Comparison of ENCODE assay signal across 15 mouse cellular contexts in the genomic region with DNA sequence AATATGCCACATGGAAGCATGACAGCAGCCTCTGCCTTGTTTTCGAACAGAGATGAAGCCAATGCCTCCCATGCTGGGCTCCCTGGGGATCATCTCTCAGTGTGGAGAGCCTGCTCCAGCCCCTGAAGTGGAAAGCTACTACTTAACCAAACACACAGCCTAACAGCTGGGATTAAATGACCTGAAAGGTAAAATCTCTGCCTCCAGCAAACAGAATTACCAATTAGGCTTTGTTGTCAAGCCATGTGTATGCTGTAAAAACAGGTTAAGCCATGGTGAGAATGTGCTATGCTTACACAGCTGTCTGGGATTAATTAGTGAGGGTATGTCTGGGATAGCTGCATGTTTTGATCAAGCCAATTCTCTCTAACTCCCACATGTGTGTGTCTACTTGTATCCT. TPM values are rescaled to one million over a fixed set of nuclear protein-coding genes. Genes with fewer than 3 reads are reported as not detected.
DNase-seq lines count a peak whose midpoint lies in the region; ATAC-seq lines count a peak whose summit lies in the region.
"Had no signal": no experiment of that assay in that cellular context is flagged by ENCODE, and none has a peak within 500 bp of the region (broad histone marks: within the 10 kb centered on the region; RNA-seq: fewer than 3 reads in every experiment).

No protein-coding gene starts in this region.

- WGBS in kidney, embryonic 14.5 days: 49% methylated on average over 1 of the region's 1 CpGs
- 18% methylated on average over 1 of the region's 1 CpGs for WGBS in embryonic facial prominence, embryonic 12.5 days
- 50% methylated on average over 1 of the region's 1 CpGs for WGBS in midbrain, embryonic 14.5 days

- H3K27ac ChIP-seq in kidney, embryonic 14.5 days (ENCODE audit: low read depth, low read length): no peak overlapping the region
- H3K27ac ChIP-seq in embryonic facial prominence, embryonic 12.5 days: no peak overlapping the region
- H3K27ac ChIP-seq in midbrain, embryonic 14.5 days (replicated peaks; ENCODE audit: low read depth, low read length): no peak overlapping the region
- H3K27ac ChIP-seq: heart, embryonic 13.5 days had no signal

- H3K9ac ChIP-seq in kidney, embryonic 14.5 days (ENCODE audit: low read depth, low read length): no peak overlapping the region
- no peak overlapping the region for H3K9ac ChIP-seq in embryonic facial prominence, embryonic 12.5 days
- no peak overlapping the region for H3K9ac ChIP-seq in midbrain, embryonic 14.5 days (replicated peaks; ENCODE audit: low read length)
- H3K9ac ChIP-seq: heart, embryonic 13.5 days had no signal

- H3K4me2 ChIP-seq in kidney, embryonic 14.5 days (replicated peaks; ENCODE audit: low read depth, low read length): no peak overlapping the region
- H3K4me2 ChIP-seq in embryonic facial prominence, embryonic 12.5 days (replicated peaks): no peak overlapping the region
- no peak overlapping the region for H3K4me2 ChIP-seq in midbrain, embryonic 14.5 days (ENCODE audit: low read length)
- H3K4me2 ChIP-seq: heart, embryonic 13.5 days had no signal

- peak; percentile 60; the same call in 1 of the 2 replicates for ATAC-seq in kidney, embryonic 14.5 days (ENCODE audit: low FRiP score, low TSS enrichment)
- 0 out of 2 replicates have a peak, but pooled peaks have one; percentile 35 for ATAC-seq in embryonic facial prominence, embryonic 12.5 days (ENCODE audit: insufficient number of reproducible peaks, insufficient read depth, low FRiP score, low TSS enrichment)
- ATAC-seq in midbrain, embryonic 14.5 days (ENCODE audit: low FRiP score, low TSS enrichment): no peak
- ATAC-seq: activated CD4-positive, CD25-positive, alpha-beta regulatory T cell, adult 4 months had no signal

- no peaks in the 10 kb centered on the region for H3K27me3 ChIP-seq in kidney, embryonic 14.5 days (ENCODE audit: control insufficient read depth, insufficient read depth, low read length)
- H3K27me3 ChIP-seq in embryonic facial prominence, embryonic 12.5 days: no peaks in the 10 kb centered on the region
- H3K27me3 ChIP-seq in midbrain, embryonic 14.5 days (ENCODE audit: control insufficient read depth, insufficient read depth, low read length): no peaks in the 10 kb centered on the region
- H3K27me3 ChIP-seq: heart, embryonic 13.5 days had no signal

- H3K4me1 ChIP-seq in kidney, embryonic 14.5 days (ENCODE audit: control insufficient read depth, insufficient read depth, low read length): no peaks in the 10 kb centered on the region
- peaks cover 7% of the 10 kb centered on the region; the same call in 1 of the 2 replicates for H3K4me1 ChIP-seq in embryonic facial prominence, embryonic 12.5 days
- no peaks in the 10 kb centered on the region for H3K4me1 ChIP-seq in midbrain, embryonic 14.5 days (ENCODE audit: control insufficient read depth, insufficient read depth, low read length)
- H3K4me1 ChIP-seq: heart, embryonic 13.5 days had no signal

- DNase-seq in kidney, postnatal 36 days: no peak
- peak; percentile 30 for DNase-seq in A20 (ENCODE audit: low read depth, low spot score)
- DNase-seq in midbrain, embryonic 14.5 days: peak; percentile 29
- DNase-seq in gastrocnemius, postnatal 10 days: no peak
- DNase-seq in right cerebral cortex, postnatal 14 days: no peak
- DNase-seq in cerebellum, postnatal 14 days: no peak
- DNase-seq: cerebellum, adult 11-12 months; kidney, adult 9 months; liver; lung, adult 2 months; lung, postnatal 4 days had no signal

- no peaks in the 10 kb centered on the region for H3K36me3 ChIP-seq in kidney, embryonic 14.5 days (ENCODE audit: control insufficient read depth, insufficient read depth, low read length)
- no peaks in the 10 kb centered on the region for H3K36me3 ChIP-seq in embryonic facial prominence, embryonic 12.5 days
- no peaks in the 10 kb centered on the region for H3K36me3 ChIP-seq in midbrain, embryonic 14.5 days (ENCODE audit: control insufficient read depth, insufficient read depth, low read length)
- H3K36me3 ChIP-seq: heart, embryonic 13.5 days had no signal

- H3K4me3 ChIP-seq in kidney, embryonic 14.5 days (ENCODE audit: low read length): no peak overlapping the region
- no peak overlapping the region for H3K4me3 ChIP-seq in embryonic facial prominence, embryonic 12.5 days
- H3K4me3 ChIP-seq in midbrain, embryonic 14.5 days (replicated peaks; ENCODE audit: low read depth, low read length): no peak overlapping the region
- H3K4me3 ChIP-seq: heart, embryonic 13.5 days had no signal

- no peaks in the 10 kb centered on the region for H3K9me3 ChIP-seq in kidney, embryonic 14.5 days (ENCODE audit: control insufficient read depth, low read length)
- no peaks in the 10 kb centered on the region for H3K9me3 ChIP-seq in embryonic facial prominence, embryonic 12.5 days
- no peaks in the 10 kb centered on the region for H3K9me3 ChIP-seq in midbrain, embryonic 14.5 days (ENCODE audit: control insufficient read depth, low read length)
- H3K9me3 ChIP-seq: heart, embryonic 13.5 days had no signal

RNA-seq across cellular contexts. Expression of a gene that starts 42.3 kb away (rescaled TPM):
- polyA plus RNA-seq in kidney, embryonic 14.5 days (2014; fragmentation: Nextera tagmentation; extraction: Ambion mirVana): 3.2 and 5.5 TPM in 2 replicates
- 3.4 and 3.5 TPM in 2 replicates for polyA plus RNA-seq in embryonic facial prominence, embryonic 12.5 days (2016; fragmentation: Nextera tagmentation; extraction: Ambion mirVana)
- 3.2 and 4.5 TPM in 2 replicates for polyA plus RNA-seq in midbrain, embryonic 14.5 days (2014; fragmentation: Nextera tagmentation; extraction: Ambion mirVana)
- 10 to 100 TPM in 1 of 2 experiments, 1 to 10 TPM in 1; 8.5 to 10.2 TPM for total RNA-seq in gastrocnemius, postnatal 10 days (2021)

Comparison
In these comparisons a context has a peak if more than half of its experiments do, and no peak if none do; other contexts are left out.
1. DNase-seq: peak in A20 (single experiment) and midbrain, embryonic 14.5 days (single experiment); none in kidney, postnatal 36 days (0 of 2), gastrocnemius, postnatal 10 days (single experiment), right cerebral cortex, postnatal 14 days (single experiment) and cerebellum, postnatal 14 days (0 of 2).